Mouse (Mus musculus) embryonic facial prominence, embryonic 10.5 days (tissue): Measurements from ENCODE around the gene Slc39a11. TPM values are rescaled to one million over a fixed set of nuclear protein-coding genes. Genes with fewer than 3 reads are reported as not detected.
A peak's percentile ranks its signal among the peaks of the same experiment; 100 is the strongest.
"Not testable (repeated sequence)": the region's sequence is repeated elsewhere in the genome, so short reads cannot be mapped to it uniquely, and the experiment has no call there.

Source experiments
- DNase-seq: peaks from one replicate; pipeline ENCODE4 v3.0.0-alpha.2; 2017; ENCODE audit warnings: low spot score
- H3K27ac ChIP-seq: fragments of 300-500 bp; sonication (generic); replicated peaks from 2 replicates; pipeline ENCODE4 v1.5.1; 2016; ENCODE audit warnings: mild to moderate bottlenecking
- H3K27me3 ChIP-seq: fragments of 300-500 bp; sonication (generic); replicated peaks from 2 replicates; pipeline ENCODE4 v1.6.1; 2016; ENCODE audit warnings: low read depth, mild to moderate bottlenecking; ENCODE audit not compliant: poor library complexity, severe bottlenecking
- H3K36me3 ChIP-seq: fragments of 300-500 bp; sonication (generic); replicated peaks from 2 replicates; pipeline ENCODE4 v1.6.1; 2016; ENCODE audit warnings: mild to moderate bottlenecking, moderate library complexity
- H3K4me1 ChIP-seq: fragments of 300-500 bp; sonication (generic); 2 replicates; pipeline ENCODE4 v1.6.1; 2016
- H3K4me3 ChIP-seq: fragments of 300-500 bp; sonication (generic); 2 replicates; pipeline ENCODE4 v1.5.1; 2016; ENCODE audit warnings: mild to moderate bottlenecking, moderate library complexity
- H3K9me3 ChIP-seq: fragments of 300-500 bp; sonication (generic); 2 replicates; pipeline ENCODE4 v1.6.1; 2016; ENCODE audit warnings: mild to moderate bottlenecking
- WGBS: fragments of 180-500 bp; shearing (Covaris S2); methylation state at CpG from one replicate; pipeline ENCODE4 v1.1.7; 2016; 5-methylcytosine and 5-hydroxymethylcytosine counted together
- polyA plus RNA-seq: library from polyadenylated mRNA; unstranded; fragments of >200 nt; fragmentation: Nextera tagmentation; extraction: Ambion mirVana; gene quantifications from 2 replicates; pipeline ENCODE4 v1.2.1, GENCODE M21; 2016

Gene Slc39a11
- polyA plus RNA-seq, 1 experiment from 2014 or later: 17.2 TPM

DNA sequence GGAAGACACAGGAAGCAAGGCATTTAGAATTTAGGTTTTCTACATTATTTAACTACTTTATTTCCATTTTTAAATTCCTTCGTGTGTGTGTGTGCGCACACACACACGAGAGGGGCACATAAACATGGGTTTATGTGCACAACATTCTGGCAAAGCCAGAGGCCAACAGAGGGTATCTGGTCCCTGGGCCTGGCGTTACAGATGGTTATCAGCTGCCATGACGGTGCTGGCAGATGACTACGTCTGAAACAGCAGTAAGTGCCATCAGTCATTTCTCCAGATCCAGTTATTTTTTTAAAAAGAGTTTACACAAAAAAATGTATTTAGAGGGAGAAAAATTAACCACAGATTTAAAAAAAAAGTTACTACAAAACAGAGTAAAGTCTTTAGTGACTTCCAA, 16.3 kb upstream of the Slc39a11 start:
- Histone ChIP-seq H3K4me3 (no peak overlapping the region), H3K36me3 (peaks cover 88% of the 10 kb centered on the region), H3K27me3 (no peaks in the 10 kb centered on the region), H3K9me3 (no peaks in the 10 kb centered on the region), H3K27ac (no peak overlapping the region), H3K4me1 (peaks cover 3% of the 10 kb centered on the region; the same call in 1 of the 2 replicates)
- WGBS: 86% methylated on average over 6 of the region's 6 CpGs
- DNase-seq: no peak

GRCm38 (mm10) chr11:113664279-113664678, 14.4 kb upstream of the Slc39a11 start:
- H3K4me3 ChIP-seq: no peak overlapping the region
- no peaks in the 10 kb centered on the region for H3K9me3 ChIP-seq
- DNase-seq: no peak
- no peaks in the 10 kb centered on the region for H3K27me3 ChIP-seq
- H3K4me1 ChIP-seq: peaks cover 5% of the 10 kb centered on the region; the same call in 1 of the 2 replicates
- 73% methylated on average over 2 of the region's 2 CpGs for WGBS
- no peak overlapping the region for H3K27ac ChIP-seq
- H3K36me3 ChIP-seq: peaks cover 90% of the 10 kb centered on the region

DNA sequence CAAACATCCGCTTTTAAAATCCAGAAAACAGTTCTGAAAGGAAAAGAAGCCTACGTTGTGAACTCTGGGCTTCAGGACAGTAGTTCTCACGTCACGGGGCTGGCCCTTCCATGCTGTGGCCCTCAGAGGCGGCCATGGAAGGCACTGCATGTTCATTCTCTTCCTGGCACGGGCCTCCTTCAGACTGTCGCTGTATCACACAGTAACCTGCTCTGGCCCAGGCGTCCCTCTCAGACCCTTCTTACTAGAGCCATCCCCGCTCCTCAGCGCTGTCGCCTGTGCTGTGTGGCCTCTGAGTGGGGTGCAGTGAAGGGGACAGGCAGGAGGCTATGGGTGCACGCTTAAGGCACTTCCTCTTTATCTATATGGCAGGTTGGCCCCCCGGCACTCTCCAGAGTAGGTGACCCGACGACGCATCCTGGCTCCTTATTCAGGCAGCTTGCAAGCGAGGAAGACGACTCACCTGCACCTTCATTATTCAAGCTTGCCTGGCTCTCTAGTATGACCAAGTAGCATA, 12.0 kb upstream of the Slc39a11 start:
- WGBS: 94% methylated on average over 18 of the region's 18 CpGs
- H3K27me3 ChIP-seq: no peaks in the 10 kb centered on the region
- no peak overlapping the region for H3K27ac ChIP-seq
- peaks cover 90% of the 10 kb centered on the region for H3K36me3 ChIP-seq
- H3K9me3 ChIP-seq: no peaks in the 10 kb centered on the region
- H3K4me1 ChIP-seq: peaks cover 17% of the 10 kb centered on the region
- DNase-seq: no peak
- H3K4me3 ChIP-seq: no peak overlapping the region

- peaks cover 17% of the 10 kb centered on the region for H3K4me1 ChIP-seq
- peaks cover 95% of the 10 kb centered on the region for H3K36me3 ChIP-seq
- no peak for DNase-seq
- WGBS: 96% methylated on average over 11 of the region's 11 CpGs
- no peaks in the 10 kb centered on the region for H3K27me3 ChIP-seq
- no peak overlapping the region for H3K4me3 ChIP-seq
- no peak overlapping the region for H3K27ac ChIP-seq
- H3K9me3 ChIP-seq: no peaks in the 10 kb centered on the region
Observed at GRCm38 (mm10) chr11:113660940-113661339, 11.1 kb upstream of the Slc39a11 start.

GRCm38 (mm10) chr11:113660213-113660612, 10.3 kb upstream of the Slc39a11 start:
- peaks cover 19% of the 10 kb centered on the region for H3K4me1 ChIP-seq
- H3K9me3 ChIP-seq, DNase-seq, H3K27ac ChIP-seq, H3K27me3 ChIP-seq, H3K4me3 ChIP-seq: not testable (repeated sequence)
- 96% methylated on average over 3 of the region's 3 CpGs for WGBS
- H3K36me3 ChIP-seq: peaks cover 99% of the 10 kb centered on the region

DNA sequence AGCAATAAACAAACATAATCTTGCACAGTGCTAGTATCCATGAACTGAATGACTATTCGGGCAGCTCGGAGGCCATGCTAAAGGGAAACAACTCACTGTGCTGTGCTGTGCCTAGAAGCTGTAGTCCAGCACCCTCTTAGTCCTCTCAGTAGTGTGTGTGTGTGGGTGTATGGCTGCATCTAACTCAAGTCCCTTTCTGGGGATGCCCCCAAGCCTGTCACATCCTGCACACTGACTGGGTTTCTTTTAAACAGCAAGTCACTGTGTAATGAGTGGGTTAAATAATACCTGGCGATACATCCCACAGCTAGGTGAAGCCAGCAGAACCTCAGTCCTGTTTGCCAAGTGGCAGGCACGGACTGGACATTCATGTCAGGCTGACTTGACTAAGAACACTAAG, 8.9 kb upstream of the Slc39a11 start:
- no peak overlapping the region for H3K27ac ChIP-seq

DNA sequence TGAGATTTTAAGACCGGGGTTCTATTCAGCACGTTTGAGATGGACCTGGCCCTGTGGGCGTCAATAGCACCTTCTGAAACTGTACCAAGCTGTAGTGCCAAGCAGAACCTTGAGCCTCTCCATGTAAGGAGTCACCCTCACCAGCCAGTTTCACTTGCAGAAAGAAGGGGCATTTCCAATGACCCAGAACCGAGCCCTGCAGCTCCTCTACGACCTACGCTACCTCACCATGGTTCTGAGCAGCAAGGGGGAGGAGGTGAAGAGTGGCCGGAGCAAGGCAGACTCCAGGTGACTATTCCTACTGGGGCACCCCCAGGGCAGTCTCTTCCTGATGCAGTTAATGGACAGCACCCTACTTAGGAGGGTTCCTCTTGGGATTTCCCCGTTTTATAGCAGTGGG, 8.4 kb upstream of the Slc39a11 start:
- H3K4me3 ChIP-seq: no peak overlapping the region
- WGBS: 91% methylated on average over 8 of the region's 8 CpGs
- H3K36me3 ChIP-seq: peaks cover 99% of the 10 kb centered on the region
- no peaks in the 10 kb centered on the region for H3K27me3 ChIP-seq
- H3K27ac ChIP-seq: no peak overlapping the region
- no peaks in the 10 kb centered on the region for H3K9me3 ChIP-seq
- peaks cover 33% of the 10 kb centered on the region for H3K4me1 ChIP-seq
- no peak for DNase-seq

More for the DNA sequence above, 8.9 kb upstream of the Slc39a11 start:
- Histone ChIP-seq H3K36me3 (peaks cover 99% of the 10 kb centered on the region), H3K9me3 (no peaks in the 10 kb centered on the region), H3K4me3 (no peak overlapping the region), H3K27me3 (no peaks in the 10 kb centered on the region), H3K4me1 (peaks cover 33% of the 10 kb centered on the region)
- DNase-seq: no peak
- 91% methylated on average over 4 of the region's 4 CpGs for WGBS

DNA sequence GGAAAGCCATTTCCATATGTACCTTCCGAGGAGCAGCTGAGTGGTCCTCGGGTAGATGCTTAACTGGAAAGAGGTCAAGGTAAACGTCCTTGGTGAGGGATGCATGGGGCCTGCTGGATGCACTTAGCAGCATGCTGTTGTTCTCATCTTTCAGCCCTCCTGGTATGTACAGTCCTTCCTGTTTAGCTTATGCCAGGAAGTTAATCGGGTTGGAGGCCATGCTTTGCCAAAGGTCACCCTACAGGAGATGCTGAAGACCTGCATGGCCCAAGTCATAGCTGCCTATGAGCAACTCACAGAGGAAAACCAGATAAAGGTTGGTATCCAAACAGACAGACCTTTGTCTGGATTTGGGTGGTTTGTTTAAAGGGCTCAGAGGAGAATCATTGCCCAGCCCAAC, 7.3 kb upstream of the Slc39a11 start:
- H3K9me3 ChIP-seq: no peaks in the 10 kb centered on the region
- no peak for DNase-seq
- 68% methylated on average over 4 of the region's 4 CpGs for WGBS
- H3K27me3 ChIP-seq: no peaks in the 10 kb centered on the region
- H3K36me3 ChIP-seq: peaks cover 100% of the 10 kb centered on the region
- no peak overlapping the region for H3K4me3 ChIP-seq
- peaks cover 37% of the 10 kb centered on the region for H3K4me1 ChIP-seq
- H3K27ac ChIP-seq: no peak overlapping the region

GRCm38 (mm10) chr11:113656511-113656932, 6.6 kb upstream of the Slc39a11 start:
- Histone ChIP-seq H3K27me3 (no peaks in the 10 kb centered on the region), H3K27ac (0 out of 2 replicates have a peak overlapping the region, but pooled peaks have one; percentile 21), H3K4me3 (no peak overlapping the region), H3K9me3 (no peaks in the 10 kb centered on the region), H3K4me1 (peaks cover 44% of the 10 kb centered on the region), H3K36me3 (peaks cover 100% of the 10 kb centered on the region)
- DNase-seq: no peak
- 91% methylated on average over 8 of the region's 8 CpGs for WGBS

GRCm38 (mm10) chr11:113654561-113655270, 4.8 kb upstream of the Slc39a11 start:
- H3K4me1 ChIP-seq: peaks cover 59% of the 10 kb centered on the region
- WGBS: 70% methylated on average over 18 of the region's 18 CpGs
- DNase-seq: peak; percentile 30
- peak overlapping the region; percentile 54 for H3K27ac ChIP-seq
- H3K9me3 ChIP-seq: no peaks in the 10 kb centered on the region
- peaks cover 83% of the 10 kb centered on the region for H3K36me3 ChIP-seq
- no peaks in the 10 kb centered on the region for H3K27me3 ChIP-seq
- H3K4me3 ChIP-seq: no peak overlapping the region

DNA sequence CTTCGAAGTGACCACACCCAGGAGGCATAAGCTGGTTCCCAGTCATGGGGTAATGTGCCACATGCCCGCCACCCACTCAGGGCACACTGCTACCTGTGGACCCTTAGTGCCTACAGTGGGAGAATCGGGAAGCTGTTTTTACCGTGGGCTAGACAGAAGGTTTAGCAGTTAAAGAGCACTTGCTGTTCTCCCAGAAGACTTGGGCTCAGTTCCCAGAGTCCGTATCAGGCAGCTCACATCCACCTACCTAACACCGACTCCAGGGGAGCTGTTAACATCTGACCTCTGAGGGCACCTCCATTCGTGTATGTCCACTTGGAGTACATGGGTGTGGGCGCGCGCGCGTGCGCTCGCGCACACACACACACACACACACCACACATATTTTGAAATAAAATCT, 4.2 kb upstream of the Slc39a11 start:
- DNase-seq: no peak
- H3K27ac ChIP-seq: peak overlapping the region; percentile 54
- H3K36me3 ChIP-seq: peaks cover 77% of the 10 kb centered on the region
- H3K27me3 ChIP-seq: no peaks in the 10 kb centered on the region
- H3K4me3 ChIP-seq: no peak overlapping the region
- WGBS: 92% methylated on average over 15 of the region's 15 CpGs
- no peaks in the 10 kb centered on the region for H3K9me3 ChIP-seq
- peaks cover 58% of the 10 kb centered on the region for H3K4me1 ChIP-seq

DNA sequence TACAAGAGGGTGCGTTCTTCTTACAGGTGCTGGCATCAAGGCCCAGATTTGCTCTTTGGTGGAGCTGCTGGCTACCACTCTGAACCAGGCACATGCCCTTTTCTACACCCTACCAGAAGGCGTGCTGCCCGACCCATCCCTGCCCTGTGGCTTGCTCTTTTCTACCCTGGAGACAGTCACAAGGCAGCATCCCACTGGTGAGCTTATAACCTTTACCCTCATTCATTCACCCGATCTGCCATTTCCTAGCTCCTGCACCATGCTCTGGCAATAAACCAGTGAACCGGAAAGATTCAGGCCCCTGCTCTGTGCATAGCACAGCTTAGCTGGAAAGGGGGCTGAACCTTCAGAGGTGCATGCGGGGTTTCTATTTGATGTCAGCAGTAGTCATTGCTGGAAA, 2.6 kb upstream of the Slc39a11 start:
- 0 out of 2 replicates have a peak, but pooled peaks cover 2% of the 10 kb centered on the region for H3K27me3 ChIP-seq
- no peak overlapping the region for H3K4me3 ChIP-seq
- peaks cover 61% of the 10 kb centered on the region for H3K36me3 ChIP-seq
- WGBS: 94% methylated on average over 6 of the region's 6 CpGs
- no peak for DNase-seq
- no peaks in the 10 kb centered on the region for H3K9me3 ChIP-seq
- peaks cover 69% of the 10 kb centered on the region for H3K4me1 ChIP-seq
- no peak overlapping the region for H3K27ac ChIP-seq

- Histone ChIP-seq H3K4me1 (peaks cover 65% of the 10 kb centered on the region), H3K27ac (peak overlapping the region; percentile 19; the same call in 1 of the 2 replicates)
- WGBS: 53% methylated on average over 8 of the region's 8 CpGs
Observed at GRCm38 (mm10) chr11:113651907-113652273, 2.0 kb upstream of the Slc39a11 start.

More at GRCm38 (mm10) chr11:113651907-113652273, 2.0 kb upstream of the Slc39a11 start:
- H3K9me3 ChIP-seq: no peaks in the 10 kb centered on the region
- H3K27me3 ChIP-seq: 0 out of 2 replicates have a peak, but pooled peaks cover 5% of the 10 kb centered on the region
- peak; percentile 66 for DNase-seq
- H3K4me3 ChIP-seq: 0 out of 2 replicates have a peak overlapping the region, but pooled peaks have one; percentile 23
- peaks cover 54% of the 10 kb centered on the region for H3K36me3 ChIP-seq
